Mouse (Mus musculus): ENCODE data around the gene Abcg8.

- TF ChIP-seq FLI1 (IDR thresholded peaks at IDR 0.05; ENCODE audit: low read length) (no peak), GATA1 (IDR thresholded peaks at IDR 0.05; ENCODE audit: borderline replicate concordance, low read length) (no peak)
Measured at GRCm38 (mm10) chr17:84657422-84657732, 18.7 kb upstream of the Abcg8 start.
